Mouse (Mus musculus) lung, postnatal 14 days (tissue): ENCODE results near the gene Cox6a1.
A peak's percentile ranks its signal among the peaks of the same experiment; 100 is the strongest.
"Not testable (repeated sequence)": the region's sequence is repeated elsewhere in the genome, so short reads cannot be mapped to it uniquely, and the experiment has no call there.

Experiments
- DNase-seq: peaks from one replicate; pipeline ENCODE4 v3.0.0; 2021

The Cox6a1 gene

GRCm38 (mm10) chr5:115341314-115342165, 7.2 kb downstream of the Cox6a1 start:
- no peak for DNase-seq

GRCm38 (mm10) chr5:115340577-115341313, 8.0 kb downstream of the Cox6a1 start, which contains the start of the genes Gatc and Triap1:
Gatc (minus strand) TSS chr5:115341178.
Triap1 (plus strand) TSS chr5:115341225.
- peak; percentile 91 for DNase-seq

GRCm38 (mm10) chr5:115340007-115340406, 8.8 kb downstream of the Cox6a1 start:
- DNase-seq: no peak

- DNase-seq: no peak
Measured at GRCm38 (mm10) chr5:115333626-115334025, 15.2 kb downstream of the Cox6a1 start.

- no peak for DNase-seq
Measured at GRCm38 (mm10) chr5:115330955-115331354, 17.8 kb downstream of the Cox6a1 start.

GRCm38 (mm10) chr5:115327610-115328548, 20.9 kb downstream of the Cox6a1 start:
- DNase-seq: peak; percentile 25

GRCm38 (mm10) chr5:115326875-115327609, 21.7 kb downstream of the Cox6a1 start, which contains the start of gene Srsf9:
Srsf9 (plus strand) TSS chr5:115327177.
- DNase-seq: peak; percentile 98

GRCm38 (mm10) chr5:115326256-115326831, 22.4 kb downstream of the Cox6a1 start:
- DNase-seq: no peak

- DNase-seq: peak; percentile 78
Measured at GRCm38 (mm10) chr5:115319004-115319940, 29.5 kb downstream of the Cox6a1 start.

- DNase-seq: no peak
Measured at GRCm38 (mm10) chr5:115317645-115318328, 31.0 kb downstream of the Cox6a1 start.

GRCm38 (mm10) chr5:115316968-115317644, 31.7 kb downstream of the Cox6a1 start:
- DNase-seq: no peak

- no peak for DNase-seq
Measured at GRCm38 (mm10) chr5:115313668-115313943, 35.2 kb downstream of the Cox6a1 start.

GRCm38 (mm10) chr5:115312816-115313667, 35.7 kb downstream of the Cox6a1 start:
- DNase-seq: no peak

GRCm38 (mm10) chr5:115312354-115312753, 36.4 kb downstream of the Cox6a1 start:
- DNase-seq: no peak

- DNase-seq: not testable (repeated sequence)
Measured at GRCm38 (mm10) chr5:115302190-115302589, 46.6 kb downstream of the Cox6a1 start.

- no peak for DNase-seq
Measured at GRCm38 (mm10) chr5:115301615-115302014, 47.2 kb downstream of the Cox6a1 start.

GRCm38 (mm10) chr5:115300792-115301614, 47.8 kb downstream of the Cox6a1 start, which contains the start of gene Dynll1:
Dynll1 (minus strand) TSS chr5:115300999.
- DNase-seq: peak; percentile 100
